Mouse (Mus musculus) forebrain, postnatal 0 days (tissue): ENCODE data around the gene Phf1. TPM values are rescaled to one million over a fixed set of nuclear protein-coding genes. Genes with fewer than 3 reads are reported as not detected.

Experiments used
- ATAC-seq: fragments of 200-750 bp; cut with Nextera tagmentation; 2 replicates; pipeline ENCODE4 v1.8.0; 2017; ENCODE audit warnings: mild to moderate bottlenecking, moderate library complexity
- DNase-seq: peaks from one replicate; pipeline ENCODE4 v3.0.0-alpha.2; 2015
- H3K27ac ChIP-seq: fragments of 300-500 bp; sonication (generic); 2 replicates; pipeline ENCODE4 v1.5.1; 2014; ENCODE audit warnings: low read depth, mild to moderate bottlenecking, antibody characterized with exemption, low read length, moderate library complexity, mixed read lengths
- H3K27me3 ChIP-seq: fragments of 300-500 bp; sonication (generic); 2 replicates; pipeline ENCODE4 v1.6.1; 2014; ENCODE audit warnings: mild to moderate bottlenecking, low read length, mixed read lengths; ENCODE audit not compliant: insufficient read depth
- H3K36me3 ChIP-seq: fragments of 300-500 bp; sonication (generic); 2 replicates; pipeline ENCODE4 v1.6.1; 2014; ENCODE audit warnings: mild to moderate bottlenecking, moderate library complexity; ENCODE audit not compliant: insufficient read depth
- H3K4me1 ChIP-seq: fragments of 300-500 bp; sonication (generic); 2 replicates; pipeline ENCODE4 v1.6.1; 2014; ENCODE audit warnings: antibody characterized with exemption; ENCODE audit not compliant: insufficient read depth
- H3K4me2 ChIP-seq: fragments of 300-500 bp; sonication (generic); 2 replicates; pipeline ENCODE4 v1.6.1; 2014; ENCODE audit warnings: low read depth, mild to moderate bottlenecking, moderate library complexity
- H3K4me3 ChIP-seq: fragments of 300-500 bp; sonication (generic); 2 replicates; pipeline ENCODE4 v1.5.1; 2014; ENCODE audit warnings: low read depth, low read length, mixed read lengths
- H3K9ac ChIP-seq: fragments of 300-500 bp; sonication (generic); 2 replicates; pipeline ENCODE4 v1.6.1; 2014; ENCODE audit warnings: mild to moderate bottlenecking
- H3K9me3 ChIP-seq: fragments of 300-500 bp; sonication (generic); 2 replicates; pipeline ENCODE4 v1.6.1; 2016; ENCODE audit warnings: low read length
- CTCF ChIP-seq: sonication (generic); IDR thresholded peaks from 2 replicates; pipeline ENCODE4 v1.5.1; 2016; ENCODE audit warnings: antibody characterized with exemption, control low read depth, low read depth
- WGBS: fragments of 180-500 bp; shearing (Covaris S2); extraction: QIAGEN DNeasy Blood & Tissue Kit; methylation state at CpG from one replicate; pipeline ENCODE4 v1.1.7; 2014; 5-methylcytosine and 5-hydroxymethylcytosine counted together
- microRNA-seq, 2 experiments: library from miRNA; unstranded; fragments of <30 nt; microRNA quantifications; one replicate each; pipeline ENCODE4; 2016
- polyA plus RNA-seq: library from polyadenylated mRNA; unstranded; fragments of >200 nt; fragmentation: Nextera tagmentation; extraction: Ambion mirVana; gene quantifications from 2 replicates; pipeline ENCODE4 v1.2.1, GENCODE M21; 2015
- total RNA-seq: library from RNA; depleted of rRNA; stranded (reverse); fragments of >200 nt; gene quantifications from 2 replicates; pipeline ENCODE4 v1.2.3, GENCODE M21; 2014; rRNA removed

Phf1 gene
- total and polyA plus RNA-seq, 2 experiments from 2014 or later = 24.1 to 35.4 TPM

DNA sequence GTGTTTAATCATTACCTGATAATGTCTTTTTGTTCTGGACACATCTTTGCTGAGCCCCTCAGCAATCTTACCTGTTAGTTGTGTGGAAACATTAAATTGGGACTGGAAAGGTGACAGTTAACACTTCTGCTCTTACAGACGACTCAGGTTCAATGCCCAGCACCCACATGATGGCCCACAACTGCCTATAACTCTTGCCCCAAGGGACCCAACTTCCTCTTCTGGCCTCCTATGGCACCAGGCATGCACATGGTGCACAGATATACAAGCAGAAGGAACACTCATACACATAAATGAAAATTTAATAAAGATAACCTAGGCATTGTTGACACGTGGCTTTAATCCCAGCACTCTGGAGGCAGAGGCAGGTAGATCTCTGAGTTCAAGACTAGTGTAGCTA, 46.6 kb downstream of the Phf1 start:
- 85% methylated on average over 2 of the region's 2 CpGs for WGBS
- H3K27ac ChIP-seq = no peak overlapping the region
- TF ChIP-seq CTCF = no peak
- no peaks in the 10 kb centered on the region for H3K4me1 ChIP-seq
- H3K9me3 ChIP-seq = no peaks in the 10 kb centered on the region
- DNase-seq (no peak), ATAC-seq (no peak)
- no peak overlapping the region for H3K4me2 ChIP-seq
- H3K9ac ChIP-seq = no peak overlapping the region
- H3K27me3 ChIP-seq = no peaks in the 10 kb centered on the region
- H3K36me3 ChIP-seq = peaks cover 35% of the 10 kb centered on the region
- no peak overlapping the region for H3K4me3 ChIP-seq

DNA sequence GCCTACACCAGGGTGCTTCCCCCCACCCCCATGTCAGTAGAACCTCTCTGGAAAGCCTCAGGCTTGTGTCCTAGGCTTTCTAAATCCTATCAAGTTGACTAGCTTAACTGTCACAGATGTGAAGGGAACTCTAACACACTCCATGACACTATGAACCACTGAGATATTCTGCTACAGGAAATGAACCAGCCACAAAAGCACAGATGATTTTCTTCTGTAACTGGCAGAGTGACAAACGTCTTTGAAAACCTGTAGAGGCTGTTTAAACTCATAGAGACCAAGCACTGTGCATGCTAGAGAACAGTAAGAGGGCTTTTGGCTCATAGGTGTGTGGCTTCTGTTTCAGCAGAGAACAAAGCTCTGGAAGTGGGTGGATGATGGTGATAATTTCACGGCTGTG, 48.2 kb downstream of the Phf1 start:
- TF ChIP-seq CTCF = no peak
- Histone ChIP-seq H3K27me3 (no peaks in the 10 kb centered on the region), H3K9ac (no peak overlapping the region), H3K27ac (no peak overlapping the region), H3K4me2 (no peak overlapping the region), H3K4me3 (no peak overlapping the region), H3K4me1 (no peaks in the 10 kb centered on the region), H3K9me3 (no peaks in the 10 kb centered on the region), H3K36me3 (peaks cover 21% of the 10 kb centered on the region)
- ATAC-seq (no peak), DNase-seq (no peak)
- WGBS = 77% methylated on average over 2 of the region's 2 CpGs

DNA sequence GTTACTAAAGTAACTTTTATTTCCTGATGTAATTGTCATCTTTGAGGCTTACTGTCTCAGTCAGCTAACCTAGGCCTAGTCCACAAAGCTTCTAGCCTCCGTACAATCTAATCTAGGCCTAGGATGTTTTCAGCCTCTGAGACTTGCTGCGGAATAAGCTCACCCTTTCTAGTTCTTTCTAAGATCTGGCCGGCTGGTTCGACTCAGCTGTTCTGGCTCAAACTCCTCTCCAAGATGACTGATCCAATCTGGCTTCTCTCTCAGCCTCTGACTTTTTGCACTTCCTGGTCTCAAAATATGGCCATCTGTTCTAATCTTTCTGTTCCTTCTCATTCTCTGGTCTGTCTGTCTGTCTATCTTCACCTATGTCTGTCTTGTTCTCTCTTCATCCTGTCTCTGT, 50.5 kb downstream of the Phf1 start:
- no peak overlapping the region for H3K4me2 ChIP-seq
- H3K4me1 ChIP-seq = no peaks in the 10 kb centered on the region
- peaks cover 11% of the 10 kb centered on the region; the same call in 1 of the 2 replicates for H3K36me3 ChIP-seq
- 90% methylated on average over 4 of the region's 4 CpGs for WGBS
- no peak for ATAC-seq
- no peak for DNase-seq
- H3K27me3 ChIP-seq = no peaks in the 10 kb centered on the region
- H3K4me3 ChIP-seq = no peak overlapping the region
- TF ChIP-seq CTCF = no peak
- H3K27ac ChIP-seq = no peak overlapping the region
- H3K9ac ChIP-seq = no peak overlapping the region
- no peaks in the 10 kb centered on the region for H3K9me3 ChIP-seq

DNA sequence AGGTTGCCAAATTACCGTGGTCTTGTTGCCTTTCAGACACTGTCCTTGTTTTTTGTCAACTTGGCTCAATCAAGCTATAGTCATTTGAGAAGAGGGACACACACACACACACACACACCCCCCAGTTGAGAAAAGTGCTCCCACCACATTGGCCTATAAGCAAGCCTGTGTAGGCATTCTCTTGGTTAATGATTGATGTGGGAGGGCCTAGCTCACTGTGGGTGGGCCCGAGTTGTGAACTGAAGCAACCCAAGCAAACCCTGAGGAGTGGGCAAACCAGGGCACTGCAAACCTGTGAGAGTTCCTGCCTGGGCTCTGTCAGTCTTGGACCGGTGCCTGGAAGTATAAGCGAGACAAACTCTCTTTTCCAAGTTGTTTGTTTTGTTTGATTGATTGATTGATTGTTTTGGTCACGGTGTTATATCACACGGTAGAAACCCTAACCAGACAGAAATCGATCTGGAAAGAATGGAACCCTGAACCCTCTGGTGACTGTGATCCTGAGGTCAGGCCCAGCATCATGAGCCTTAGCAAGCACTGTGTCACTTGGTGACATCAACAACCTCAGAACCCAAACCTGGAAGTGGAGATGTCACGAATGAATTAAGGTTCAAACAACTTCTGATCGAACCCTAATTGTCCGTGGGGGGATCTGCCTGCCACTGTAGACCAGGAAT, 52.8 kb downstream of the Phf1 start:
- H3K4me3 ChIP-seq = no peak overlapping the region
- H3K9ac ChIP-seq = no peak overlapping the region
- H3K9me3 ChIP-seq = no peaks in the 10 kb centered on the region
- H3K4me1 ChIP-seq = no peaks in the 10 kb centered on the region
- no peak for TF ChIP-seq CTCF
- DNase-seq (no peak), ATAC-seq (no peak)
- WGBS = 90% methylated on average over 10 of the region's 10 CpGs
- no peak overlapping the region for H3K4me2 ChIP-seq
- H3K36me3 ChIP-seq = no peaks in the 10 kb centered on the region
- no peak overlapping the region for H3K27ac ChIP-seq
- no peaks in the 10 kb centered on the region for H3K27me3 ChIP-seq

Small RNAs within 50 kb of the gene (microRNA-seq; reads per million reads assigned to microRNA genes)
- gene Gm27775 (0 reads per million in 2 experiments), gene Mir3083 (1.5 to 4.3 reads per million in 2 experiments), gene Mir6968 (0 to 0.98 reads per million in 2 experiments)

Other genes with a start within 250 kb of the Phf1 start
- gene Crebrf, start 217.4 kb upstream of the Phf1 start, total RNA-seq = 26.0 and 31.4 TPM in 2 replicates
- 7.2 and 11.0 TPM in 2 replicates for gene Crebrf, start 217.4 kb upstream of the Phf1 start, polyA plus RNA-seq
- gene Bnip1, start 152.0 kb upstream of the Phf1 start, total RNA-seq = 57.5 and 60.0 TPM in 2 replicates
- 39.4 and 52.0 TPM in 2 replicates for gene Bnip1, start 152.0 kb upstream of the Phf1 start, polyA plus RNA-seq
- gene Nkx2-5, start 88.0 kb upstream of the Phf1 start, total RNA-seq = 0.14 TPM in 1 of 2 replicates, not detected in the other
- gene Nkx2-5, start 88.0 kb upstream of the Phf1 start, polyA plus RNA-seq = not detected in 2 replicates
- gene Kifc5b, start 16.0 kb upstream of the Phf1 start, total RNA-seq = 1.0 and 3.3 TPM in 2 replicates
- gene Kifc5b, start 16.0 kb upstream of the Phf1 start, polyA plus RNA-seq = 0.74 and 1.5 TPM in 2 replicates
- gene Cuta, start 6.5 kb downstream of the Phf1 start, total RNA-seq = 44.4 and 44.9 TPM in 2 replicates
- 147 and 158 TPM in 2 replicates for gene Cuta, start 6.5 kb downstream of the Phf1 start, polyA plus RNA-seq
- 84.2 and 85.2 TPM in 2 replicates for gene Syngap1, start 8.2 kb downstream of the Phf1 start, total RNA-seq
- 3.1 and 5.0 TPM in 2 replicates for gene Syngap1, start 8.2 kb downstream of the Phf1 start, polyA plus RNA-seq
- 20.9 and 22.5 TPM in 2 replicates for gene Zbtb9, start 40.1 kb downstream of the Phf1 start, total RNA-seq
- 4.2 and 6.8 TPM in 2 replicates for gene Zbtb9, start 40.1 kb downstream of the Phf1 start, polyA plus RNA-seq
- gene Bak1, start 96.0 kb downstream of the Phf1 start, total RNA-seq = 36.5 and 48.1 TPM in 2 replicates
- 2.5 and 3.5 TPM in 2 replicates for gene Bak1, start 96.0 kb downstream of the Phf1 start, polyA plus RNA-seq
- gene Itpr3, start 124.3 kb downstream of the Phf1 start, total RNA-seq = 1.8 and 2.9 TPM in 2 replicates
- gene Itpr3, start 124.3 kb downstream of the Phf1 start, polyA plus RNA-seq = 0.30 TPM in 2 replicates
- gene Uqcc2, start 200.9 kb downstream of the Phf1 start, total RNA-seq = 214 and 330 TPM in 2 replicates
- gene Uqcc2, start 200.9 kb downstream of the Phf1 start, polyA plus RNA-seq = 388 and 459 TPM in 2 replicates
- gene Ip6k3, start 234.7 kb downstream of the Phf1 start, total RNA-seq = 0.08 TPM in 1 of 2 replicates, not detected in the other
- 0.06 TPM in 2 replicates for gene Ip6k3, start 234.7 kb downstream of the Phf1 start, polyA plus RNA-seq